Mouse (Mus musculus) spleen, adult 12 weeks (tissue): ENCODE data around the gene Camta1.

ENCODE experiments used
- DNase-seq: peaks from one replicate; pipeline ENCODE4 v3.0.0; 2022; ENCODE audit warnings: low spot score

Camta1 gene

GRCm38 (mm10) chr4:151738280-151738679 is 123.4 kb downstream of the Camta1 start:
- no peak for DNase-seq

- DNase-seq = no peak
Observed at GRCm38 (mm10) chr4:151732668-151733067, 129.0 kb downstream of the Camta1 start.

- no peak for DNase-seq
Observed at GRCm38 (mm10) chr4:151730037-151730759, 131.5 kb downstream of the Camta1 start.

GRCm38 (mm10) chr4:151729116-151729515 is 132.6 kb downstream of the Camta1 start:
- no peak for DNase-seq

GRCm38 (mm10) chr4:151728391-151729065 is 133.1 kb downstream of the Camta1 start:
- no peak for DNase-seq

- no peak for DNase-seq
Observed at GRCm38 (mm10) chr4:151726396-151726795, 135.3 kb downstream of the Camta1 start.

- no peak for DNase-seq
Observed at GRCm38 (mm10) chr4:151724897-151725296, 136.8 kb downstream of the Camta1 start.

- DNase-seq = no peak
Observed at GRCm38 (mm10) chr4:151720722-151721467, 140.8 kb downstream of the Camta1 start.

- no peak for DNase-seq
Observed at GRCm38 (mm10) chr4:151718866-151719475, 142.7 kb downstream of the Camta1 start.

- no peak for DNase-seq
Observed at GRCm38 (mm10) chr4:151717864-151718263, 143.8 kb downstream of the Camta1 start.

- no peak for DNase-seq
Observed at GRCm38 (mm10) chr4:151713714-151714113, 148.0 kb downstream of the Camta1 start.

- DNase-seq = no peak
Observed at GRCm38 (mm10) chr4:151711406-151711805, 150.3 kb downstream of the Camta1 start.

- no peak for DNase-seq
Observed at GRCm38 (mm10) chr4:151710522-151710921, 151.2 kb downstream of the Camta1 start.

- DNase-seq = no peak
Observed at GRCm38 (mm10) chr4:151709269-151709668, 152.4 kb downstream of the Camta1 start.

- DNase-seq = no peak
Observed at GRCm38 (mm10) chr4:151703069-151703735, 158.5 kb downstream of the Camta1 start.

GRCm38 (mm10) chr4:151702463-151702862 is 159.2 kb downstream of the Camta1 start:
- DNase-seq = no peak

GRCm38 (mm10) chr4:151695984-151696383 is 165.7 kb downstream of the Camta1 start:
- no peak for DNase-seq

- no peak for DNase-seq
Observed at GRCm38 (mm10) chr4:151694531-151694930, 167.1 kb downstream of the Camta1 start.

- DNase-seq = no peak
Observed at GRCm38 (mm10) chr4:151694047-151694446, 167.6 kb downstream of the Camta1 start.

- no peak for DNase-seq
Observed at GRCm38 (mm10) chr4:151690041-151690440, 171.6 kb downstream of the Camta1 start.

- DNase-seq = no peak
Observed at GRCm38 (mm10) chr4:151688206-151688605, 173.5 kb downstream of the Camta1 start.

GRCm38 (mm10) chr4:151684596-151684995 is 177.1 kb downstream of the Camta1 start:
- no peak for DNase-seq
